Mouse (Mus musculus): ENCODE measurements around the gene Pex11a. TPM values are rescaled to one million over a fixed set of nuclear protein-coding genes. Genes with fewer than 3 reads are reported as not detected.
A peak's percentile ranks its signal among the peaks of the same experiment; 100 is the strongest.

The Pex11a gene
- polyA plus RNA-seq, 1 experiment from 2014 or later: 3.4 TPM

DNA sequence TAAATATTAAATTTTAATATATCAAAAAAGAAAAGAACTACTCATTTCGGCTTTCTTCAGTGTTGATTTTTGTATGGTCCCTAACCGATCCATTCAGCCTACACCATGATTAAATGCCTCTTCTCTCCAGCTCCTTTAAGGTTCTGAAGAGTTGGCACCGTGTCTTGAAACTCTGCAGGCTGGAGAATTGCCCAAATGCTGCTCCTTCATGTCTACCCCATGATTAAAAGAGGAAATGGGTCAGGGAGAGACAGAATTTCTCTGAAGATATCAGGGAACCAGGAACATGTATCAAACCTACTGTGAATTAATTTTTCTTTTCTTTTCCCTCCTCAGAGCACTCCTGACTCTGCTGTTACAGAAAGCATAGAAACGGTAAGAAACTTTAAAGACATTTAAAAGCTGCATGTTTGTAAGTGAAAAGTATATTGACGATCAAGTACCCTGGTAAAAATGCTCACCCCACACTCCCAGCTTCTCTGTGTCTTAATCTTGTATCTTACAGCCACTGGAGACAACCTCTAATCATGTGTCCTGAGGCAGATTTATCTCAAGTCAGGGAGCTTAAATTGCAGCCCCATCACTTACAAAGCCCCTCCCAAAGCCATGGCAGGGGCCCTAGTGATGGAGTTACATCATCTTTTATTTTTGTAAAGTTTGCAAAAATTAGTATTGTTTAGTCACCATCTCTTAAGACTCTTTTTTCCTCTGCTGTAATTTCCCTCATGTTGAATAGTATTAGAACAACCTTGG is 18.4 kb upstream of the Pex11a start:
- Histone ChIP-seq H3K4me3 (replicated peaks) (no peak overlapping the region), H3K27ac (replicated peaks) (no peak overlapping the region), H3K27me3 (no peaks in the 10 kb centered on the region), H3K36me3 (replicated peaks) (no peaks in the 10 kb centered on the region), H3K4me1 (replicated peaks) (0 out of 2 replicates have a peak, but pooled peaks cover 2% of the 10 kb centered on the region), H3K9me3 (replicated peaks) (no peaks in the 10 kb centered on the region), H3K9ac (no peak overlapping the region), H3K4me2 (no peak overlapping the region)
- WGBS (ENCODE audit: insufficient replicate concordance): 49% methylated on average over 5 of the region's 5 CpGs
- no peak for ATAC-seq (ENCODE audit: insufficient read depth)

GRCm38 (mm10) chr7:79759766-79760165 is 16.8 kb upstream of the Pex11a start:
- ATAC-seq (ENCODE audit: insufficient read depth): no peak
- Histone ChIP-seq H3K4me1 (replicated peaks) (0 out of 2 replicates have a peak, but pooled peaks cover 2% of the 10 kb centered on the region), H3K4me2 (no peak overlapping the region), H3K36me3 (replicated peaks) (no peaks in the 10 kb centered on the region), H3K4me3 (replicated peaks) (no peak overlapping the region), H3K27me3 (no peaks in the 10 kb centered on the region), H3K9me3 (replicated peaks) (no peaks in the 10 kb centered on the region), H3K9ac (no peak overlapping the region), H3K27ac (replicated peaks) (no peak overlapping the region)

DNA sequence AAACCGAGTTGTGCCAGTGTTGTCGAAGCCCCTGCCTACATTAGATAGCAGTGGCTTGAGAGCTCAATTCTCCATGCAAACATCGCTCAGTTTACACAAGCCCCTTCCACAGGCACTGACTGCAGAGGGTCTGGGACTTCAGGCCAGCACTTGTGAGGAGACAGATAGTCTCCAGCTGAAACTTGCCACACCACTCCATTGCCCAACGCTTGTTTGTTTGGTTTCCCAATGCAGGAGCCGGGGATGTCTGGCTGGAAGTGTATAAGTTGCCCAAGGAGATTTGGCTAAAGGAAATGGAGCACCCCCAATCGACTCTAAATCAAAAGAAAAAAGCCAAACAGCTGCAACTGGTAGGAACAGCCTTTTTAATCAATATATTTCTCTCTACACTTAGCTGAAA is 15.2 kb upstream of the Pex11a start:
- Histone ChIP-seq H3K9ac (no peak overlapping the region), H3K36me3 (replicated peaks) (no peaks in the 10 kb centered on the region), H3K4me1 (replicated peaks) (0 out of 2 replicates have a peak, but pooled peaks cover 2% of the 10 kb centered on the region), H3K27me3 (no peaks in the 10 kb centered on the region), H3K4me2 (no peak overlapping the region), H3K4me3 (replicated peaks) (no peak overlapping the region), H3K27ac (replicated peaks) (no peak overlapping the region), H3K9me3 (replicated peaks) (no peaks in the 10 kb centered on the region)
- WGBS (ENCODE audit: insufficient replicate concordance): 37% methylated on average over 6 of the region's 6 CpGs
- no peak for ATAC-seq (ENCODE audit: insufficient read depth)

DNA sequence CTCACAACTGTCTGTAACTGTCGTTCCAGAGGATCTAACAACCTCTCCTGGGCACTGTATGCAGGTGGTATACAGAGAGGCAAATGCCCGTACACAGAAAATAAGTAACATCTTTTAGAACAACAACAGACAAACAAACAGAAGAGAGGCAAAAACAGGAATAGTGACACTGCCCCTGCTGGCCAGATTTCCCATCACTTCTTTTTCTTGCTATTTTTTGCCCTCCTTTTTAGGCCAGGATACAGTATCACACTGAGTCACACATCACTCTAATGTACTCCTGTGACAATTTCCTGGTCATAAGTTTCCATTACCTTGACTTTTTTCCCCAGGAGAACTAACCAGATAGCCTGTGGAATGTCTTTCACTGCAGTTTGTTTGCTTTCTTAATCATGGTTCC is 13.4 kb upstream of the Pex11a start:
- no peak overlapping the region for H3K4me3 ChIP-seq (replicated peaks)
- no peaks in the 10 kb centered on the region for H3K9me3 ChIP-seq (replicated peaks)
- no peaks in the 10 kb centered on the region for H3K36me3 ChIP-seq (replicated peaks)
- no peak overlapping the region for H3K4me2 ChIP-seq
- no peak overlapping the region for H3K9ac ChIP-seq
- ATAC-seq (ENCODE audit: insufficient read depth): no peak
- WGBS (ENCODE audit: insufficient replicate concordance): 39% methylated on average over 2 of the region's 2 CpGs
- H3K27ac ChIP-seq (replicated peaks): no peak overlapping the region
- 0 out of 2 replicates have a peak, but pooled peaks cover 2% of the 10 kb centered on the region for H3K4me1 ChIP-seq (replicated peaks)
- H3K27me3 ChIP-seq: no peaks in the 10 kb centered on the region

DNA sequence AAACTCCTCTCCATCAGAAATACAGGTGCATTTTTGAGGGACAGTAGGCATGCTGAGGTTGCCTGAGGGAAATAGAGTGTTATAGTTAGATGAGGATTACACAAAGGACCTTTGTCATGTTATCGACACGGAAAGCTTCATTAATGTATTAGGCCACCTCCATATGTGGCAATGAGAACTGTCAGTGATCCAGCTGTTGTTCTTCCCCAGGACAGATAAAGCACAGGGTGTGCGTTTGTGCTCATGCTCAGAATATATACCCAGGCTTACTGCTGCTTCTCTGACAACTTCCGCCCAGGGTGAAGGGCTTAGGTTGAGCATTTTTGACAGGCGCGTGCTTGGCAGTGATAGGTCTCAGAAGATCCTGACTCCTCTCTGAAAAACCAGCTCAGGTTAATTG is 6.6 kb upstream of the Pex11a start:
- WGBS (ENCODE audit: insufficient replicate concordance): 74% methylated on average over 6 of the region's 6 CpGs
- H3K27me3 ChIP-seq: no peaks in the 10 kb centered on the region

GRCm38 (mm10) chr7:79747659-79748058 is 4.7 kb upstream of the Pex11a start:
- Histone ChIP-seq H3K27ac (replicated peaks) (no peak overlapping the region), H3K4me3 (replicated peaks) (no peak overlapping the region), H3K4me1 (replicated peaks) (peaks cover 8% of the 10 kb centered on the region), H3K36me3 (replicated peaks) (no peaks in the 10 kb centered on the region), H3K4me2 (no peak overlapping the region), H3K9me3 (replicated peaks) (no peaks in the 10 kb centered on the region), H3K27me3 (no peaks in the 10 kb centered on the region), H3K9ac (no peak overlapping the region)
- ATAC-seq (ENCODE audit: insufficient read depth): no peak
- 43% methylated on average over 6 of the region's 6 CpGs for WGBS (ENCODE audit: insufficient replicate concordance)

More for the DNA sequence above, 6.6 kb upstream of the Pex11a start:
- no peak for ATAC-seq (ENCODE audit: insufficient read depth)
- no peak overlapping the region for H3K9ac ChIP-seq
- no peak overlapping the region for H3K4me2 ChIP-seq
- no peaks in the 10 kb centered on the region for H3K9me3 ChIP-seq (replicated peaks)
- H3K4me1 ChIP-seq (replicated peaks): no peaks in the 10 kb centered on the region
- H3K27ac ChIP-seq (replicated peaks): no peak overlapping the region
- H3K36me3 ChIP-seq (replicated peaks): no peaks in the 10 kb centered on the region
- no peak overlapping the region for H3K4me3 ChIP-seq (replicated peaks)

DNA sequence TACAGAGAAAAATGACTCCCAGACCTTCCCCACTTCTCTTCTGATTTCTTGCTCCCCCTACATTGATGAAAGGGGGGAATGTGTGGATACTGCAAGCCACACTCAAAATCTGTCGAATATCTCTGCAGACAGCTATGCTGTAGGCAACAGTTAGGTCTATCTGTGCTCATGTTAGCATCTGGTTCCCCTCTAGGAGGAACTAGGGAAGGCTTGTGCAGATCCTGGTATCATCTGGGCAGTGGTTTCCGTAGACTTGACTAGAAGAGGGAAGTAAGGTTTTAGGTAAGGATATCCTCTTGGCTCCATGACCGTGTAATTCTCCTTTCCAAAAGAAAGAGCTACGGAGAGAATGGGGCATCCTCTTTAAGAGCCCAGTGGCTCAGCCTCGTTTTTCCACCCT is 1.7 kb upstream of the Pex11a start:
- no peak for ATAC-seq (ENCODE audit: insufficient read depth)
- no peak overlapping the region for H3K4me3 ChIP-seq (replicated peaks)
- 28% methylated on average over 5 of the region's 5 CpGs for WGBS (ENCODE audit: insufficient replicate concordance)
- no peak overlapping the region for H3K4me2 ChIP-seq
- H3K27ac ChIP-seq (replicated peaks): no peak overlapping the region
- no peaks in the 10 kb centered on the region for H3K9me3 ChIP-seq (replicated peaks)
- no peaks in the 10 kb centered on the region for H3K27me3 ChIP-seq
- no peaks in the 10 kb centered on the region for H3K36me3 ChIP-seq (replicated peaks)
- H3K9ac ChIP-seq: no peak overlapping the region
- H3K4me1 ChIP-seq (replicated peaks): peaks cover 13% of the 10 kb centered on the region

- Histone ChIP-seq H3K4me2 (no peak overlapping the region), H3K4me3 (replicated peaks) (no peak overlapping the region), H3K27ac (replicated peaks) (no peak overlapping the region), H3K36me3 (replicated peaks) (no peaks in the 10 kb centered on the region), H3K9me3 (replicated peaks) (no peaks in the 10 kb centered on the region), H3K9ac (no peak overlapping the region), H3K4me1 (replicated peaks) (peaks cover 13% of the 10 kb centered on the region), H3K27me3 (no peaks in the 10 kb centered on the region)
- no peak for ATAC-seq (ENCODE audit: insufficient read depth)
- WGBS (ENCODE audit: insufficient replicate concordance): 69% methylated on average over 9 of the region's 9 CpGs
These were observed 1.1 kb upstream of the Pex11a start for GRCm38 (mm10) chr7:79744051-79744450.

DNA sequence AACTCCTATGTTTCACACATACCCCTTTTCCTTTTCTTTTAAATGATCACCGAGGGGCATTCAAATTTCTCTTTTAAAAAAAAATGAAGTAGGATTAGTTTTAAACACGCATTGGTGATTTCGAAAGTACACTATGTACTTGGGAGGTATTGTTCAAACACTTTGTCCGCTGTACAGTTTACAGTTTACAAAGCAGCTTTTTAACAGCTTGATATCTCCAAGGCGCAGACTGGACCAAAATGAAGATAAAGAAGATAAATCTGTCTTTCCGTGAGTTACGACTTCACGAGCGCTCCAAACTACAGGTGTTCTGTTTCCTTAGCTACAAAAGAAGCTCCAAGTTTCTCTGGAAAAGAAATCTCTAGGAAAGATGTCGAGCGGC is 663 bp downstream of the Pex11a start:
- no peaks in the 10 kb centered on the region for H3K27me3 ChIP-seq
- no peaks in the 10 kb centered on the region for H3K36me3 ChIP-seq (replicated peaks)
- H3K27ac ChIP-seq (replicated peaks): no peak overlapping the region
- H3K9me3 ChIP-seq (replicated peaks): no peaks in the 10 kb centered on the region
- ATAC-seq (ENCODE audit: insufficient read depth): no peak
- H3K4me3 ChIP-seq (replicated peaks): peak overlapping the region; percentile 64
- peak overlapping the region; percentile 89 for H3K4me2 ChIP-seq
- peaks cover 13% of the 10 kb centered on the region for H3K4me1 ChIP-seq (replicated peaks)
- 10% methylated on average over 11 of the region's 11 CpGs for WGBS (ENCODE audit: insufficient replicate concordance)
- H3K9ac ChIP-seq: peak overlapping the region; percentile 30; the same call in 1 of the 2 replicates

DNA sequence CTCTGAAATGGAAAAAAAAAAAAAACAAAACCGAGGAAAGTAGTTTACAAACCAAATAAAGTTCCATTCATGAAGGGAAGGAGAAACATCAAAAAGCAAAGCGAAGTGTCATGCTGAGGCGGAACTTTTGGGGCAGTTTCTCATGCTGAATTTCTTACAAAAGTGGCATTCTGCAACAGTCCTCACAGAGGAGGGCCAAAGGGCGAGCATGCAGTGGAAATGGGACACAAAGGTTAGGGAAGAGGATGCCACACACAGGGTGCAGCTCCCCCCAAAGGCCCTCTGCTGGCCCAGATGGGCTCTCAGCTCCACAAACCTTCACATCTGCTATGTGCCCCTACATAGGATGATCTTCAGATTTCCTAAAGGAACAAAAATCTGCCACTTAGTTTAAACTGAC is 2.7 kb downstream of the Pex11a start:
- no peaks in the 10 kb centered on the region for H3K9me3 ChIP-seq (replicated peaks)
- 61% methylated on average over 4 of the region's 4 CpGs for WGBS (ENCODE audit: insufficient replicate concordance)
- ATAC-seq (ENCODE audit: insufficient read depth): no peak
- H3K4me3 ChIP-seq (replicated peaks): no peak overlapping the region
- H3K4me2 ChIP-seq: no peak overlapping the region
- H3K9ac ChIP-seq: no peak overlapping the region
- no peaks in the 10 kb centered on the region for H3K27me3 ChIP-seq
- no peak overlapping the region for H3K27ac ChIP-seq (replicated peaks)
- peaks cover 13% of the 10 kb centered on the region for H3K4me1 ChIP-seq (replicated peaks)
- no peaks in the 10 kb centered on the region for H3K36me3 ChIP-seq (replicated peaks)

- no peak overlapping the region for H3K27ac ChIP-seq (replicated peaks)
- H3K27me3 ChIP-seq: no peaks in the 10 kb centered on the region
- peaks cover 13% of the 10 kb centered on the region for H3K4me1 ChIP-seq (replicated peaks)
- H3K36me3 ChIP-seq (replicated peaks): no peaks in the 10 kb centered on the region
- H3K9ac ChIP-seq: no peak overlapping the region
- no peaks in the 10 kb centered on the region for H3K9me3 ChIP-seq (replicated peaks)
- no peak overlapping the region for H3K4me3 ChIP-seq (replicated peaks)
- H3K4me2 ChIP-seq: no peak overlapping the region
- WGBS (ENCODE audit: insufficient replicate concordance): 78% methylated on average over 2 of the region's 2 CpGs
- no peak for ATAC-seq (ENCODE audit: insufficient read depth)
These were observed 4.0 kb downstream of the Pex11a start for GRCm38 (mm10) chr7:79738913-79739312.

DNA sequence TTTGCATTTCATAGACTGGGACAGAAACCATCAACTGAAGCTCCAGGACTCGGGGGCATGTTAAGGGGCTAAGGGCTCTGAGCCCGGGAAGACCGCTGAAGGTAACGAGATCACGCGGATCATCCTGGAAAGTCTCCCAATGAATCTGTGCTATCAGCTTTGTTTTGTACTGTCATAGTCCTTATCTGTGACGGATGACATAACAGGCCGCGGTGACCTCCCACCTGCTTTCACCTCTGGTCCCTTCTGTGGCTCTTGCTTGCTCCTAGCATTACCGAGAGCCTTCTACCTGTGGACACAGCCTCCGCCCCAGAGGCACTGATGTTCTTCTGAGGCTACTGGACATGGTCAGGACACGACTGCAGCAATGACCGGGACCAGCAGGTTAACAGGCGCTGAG is 6.4 kb downstream of the Pex11a start:
- Histone ChIP-seq H3K36me3 (replicated peaks) (no peaks in the 10 kb centered on the region), H3K27me3 (no peaks in the 10 kb centered on the region), H3K4me3 (replicated peaks) (no peak overlapping the region), H3K9me3 (replicated peaks) (no peaks in the 10 kb centered on the region), H3K4me2 (no peak overlapping the region), H3K4me1 (replicated peaks) (no peaks in the 10 kb centered on the region), H3K27ac (replicated peaks) (no peak overlapping the region), H3K9ac (no peak overlapping the region)
- WGBS (ENCODE audit: insufficient replicate concordance): 73% methylated on average over 14 of the region's 14 CpGs
- ATAC-seq (ENCODE audit: insufficient read depth): no peak

Data from liver, embryonic 15.5 days (tissue).